Mouse (Mus musculus) heart, adult 2 months (tissue): ENCODE results near the gene Nfkb2.

ENCODE experiments used
- CTCF ChIP-seq: fragments of 200-600 bp; IDR thresholded peaks from 2 replicates; pipeline ENCODE4 v1.8.1; 2022; ENCODE audit warnings: antibody characterized with exemption, mild to moderate bottlenecking, moderate library complexity
- EP300 ChIP-seq: fragments of 200-500 bp; IDR thresholded peaks from 2 replicates; pipeline ENCODE4 v1.6.1; 2011; ENCODE audit warnings: low read depth, low read length, control low read depth; ENCODE audit not compliant: insufficient read depth
- POLR2A ChIP-seq: fragments of 200-500 bp; IDR thresholded peaks from 2 replicates; pipeline ENCODE4 v1.6.1; 2011; ENCODE audit warnings: mild to moderate bottlenecking, low read depth, low read length, control low read depth; ENCODE audit not compliant: insufficient read depth

- TF ChIP-seq POLR2A (no peak), EP300 (no peak), CTCF (no peak)
These were observed 44.0 kb downstream of the Nfkb2 start for GRCm38 (mm10) chr19:46347936-46348668.
